Mouse (Mus musculus): ENCODE data around the gene B3gnt2. TPM values are rescaled to one million over a fixed set of nuclear protein-coding genes. Genes with fewer than 3 reads are reported as not detected.

Gene B3gnt2
- polyA plus RNA-seq, 1 experiment from 2014 or later, result 4.8 TPM

- DNase-seq, result no peak
- ATAC-seq (ENCODE audit: low read depth), result peak; percentile 36; the same call in 1 of the 2 replicates
- H3K27me3 ChIP-seq, result no peaks in the 10 kb centered on the region
- H3K9me3 ChIP-seq (replicated peaks), result no peaks in the 10 kb centered on the region
- 19% methylated on average over 8 of the region's 8 CpGs for WGBS (ENCODE audit: insufficient replicate concordance)
- no peaks in the 10 kb centered on the region for H3K36me3 ChIP-seq
- H3K4me2 ChIP-seq, result peak overlapping the region; percentile 45
- peak overlapping the region; percentile 39; the same call in 1 of the 2 replicates for H3K9ac ChIP-seq
- H3K4me3 ChIP-seq (replicated peaks), result no peak overlapping the region
- H3K4me1 ChIP-seq (replicated peaks), result peaks cover 95% of the 10 kb centered on the region
- peak overlapping the region; percentile 83 for H3K27ac ChIP-seq
These were observed 13.6 kb downstream of the B3gnt2 start for GRCm38 (mm10) chr11:22846960-22847731.

GRCm38 (mm10) chr11:22846093-22846835, 14.5 kb downstream of the B3gnt2 start:
- ATAC-seq (ENCODE audit: low read depth), result no peak
- peaks cover 98% of the 10 kb centered on the region for H3K4me1 ChIP-seq (replicated peaks)
- peak overlapping the region; percentile 45 for H3K4me2 ChIP-seq
- H3K27ac ChIP-seq, result peak overlapping the region; percentile 83
- no peak overlapping the region for H3K4me3 ChIP-seq (replicated peaks)
- DNase-seq, result no peak
- no peaks in the 10 kb centered on the region for H3K9me3 ChIP-seq (replicated peaks)
- no peaks in the 10 kb centered on the region for H3K36me3 ChIP-seq
- 20% methylated on average over 6 of the region's 6 CpGs for WGBS (ENCODE audit: insufficient replicate concordance)
- H3K27me3 ChIP-seq, result no peaks in the 10 kb centered on the region
- peak overlapping the region; percentile 39; the same call in 1 of the 2 replicates for H3K9ac ChIP-seq

- Histone ChIP-seq H3K4me2 (peak overlapping the region; percentile 45), H3K9ac (peak overlapping the region; percentile 57), H3K4me3 (replicated peaks) (no peak overlapping the region), H3K9me3 (replicated peaks) (no peaks in the 10 kb centered on the region), H3K36me3 (no peaks in the 10 kb centered on the region), H3K27ac (peak overlapping the region; percentile 83), H3K4me1 (replicated peaks) (peaks cover 96% of the 10 kb centered on the region), H3K27me3 (no peaks in the 10 kb centered on the region)
- ATAC-seq (ENCODE audit: low read depth) (no peak), DNase-seq (no peak)
- 20% methylated on average over 4 of the region's 4 CpGs for WGBS (ENCODE audit: insufficient replicate concordance)
These were observed 15.7 kb downstream of the B3gnt2 start for GRCm38 (mm10) chr11:22844754-22845718.

GRCm38 (mm10) chr11:22839456-22839855, 21.3 kb downstream of the B3gnt2 start:
- 53% methylated on average over 3 of the region's 3 CpGs for WGBS (ENCODE audit: insufficient replicate concordance)
- Histone ChIP-seq H3K27me3 (no peaks in the 10 kb centered on the region), H3K27ac (no peak overlapping the region), H3K4me1 (replicated peaks) (peaks cover 63% of the 10 kb centered on the region), H3K36me3 (peaks cover 15% of the 10 kb centered on the region), H3K9me3 (replicated peaks) (no peaks in the 10 kb centered on the region), H3K9ac (no peak overlapping the region), H3K4me3 (replicated peaks) (no peak overlapping the region), H3K4me2 (no peak overlapping the region)
- DNase-seq (no peak), ATAC-seq (ENCODE audit: low read depth) (no peak)

GRCm38 (mm10) chr11:22838361-22838760, 22.4 kb downstream of the B3gnt2 start:
- no peaks in the 10 kb centered on the region for H3K27me3 ChIP-seq
- no peaks in the 10 kb centered on the region for H3K9me3 ChIP-seq (replicated peaks)
- peaks cover 25% of the 10 kb centered on the region for H3K36me3 ChIP-seq
- H3K9ac ChIP-seq, result no peak overlapping the region
- H3K4me3 ChIP-seq (replicated peaks), result no peak overlapping the region
- whole genome bisulfite sequencing (ENCODE audit: insufficient replicate concordance), result 37% methylated on average over 1 of the region's 1 CpGs
- peaks cover 52% of the 10 kb centered on the region for H3K4me1 ChIP-seq (replicated peaks)
- ATAC-seq (ENCODE audit: low read depth) (no peak), DNase-seq (no peak)
- H3K27ac ChIP-seq, result no peak overlapping the region
- H3K4me2 ChIP-seq, result no peak overlapping the region

- Histone ChIP-seq H3K27me3 (no peaks in the 10 kb centered on the region), H3K4me2 (no peak overlapping the region), H3K4me1 (replicated peaks) (peaks cover 43% of the 10 kb centered on the region), H3K9ac (no peak overlapping the region), H3K4me3 (replicated peaks) (no peak overlapping the region), H3K9me3 (replicated peaks) (no peaks in the 10 kb centered on the region), H3K36me3 (peaks cover 29% of the 10 kb centered on the region), H3K27ac (no peak overlapping the region)
- DNase-seq, result no peak
- ATAC-seq (ENCODE audit: low read depth), result no peak
- WGBS (ENCODE audit: insufficient replicate concordance), result 82% methylated on average over 10 of the region's 10 CpGs
These were observed 24.5 kb downstream of the B3gnt2 start for GRCm38 (mm10) chr11:22836269-22836668.

- Histone ChIP-seq H3K9me3 (replicated peaks) (no peaks in the 10 kb centered on the region), H3K4me3 (replicated peaks) (no peak overlapping the region), H3K27ac (no peak overlapping the region), H3K36me3 (peaks cover 29% of the 10 kb centered on the region), H3K4me1 (replicated peaks) (peaks cover 35% of the 10 kb centered on the region), H3K9ac (no peak overlapping the region), H3K27me3 (no peaks in the 10 kb centered on the region), H3K4me2 (no peak overlapping the region)
- 48% methylated on average over 4 of the region's 4 CpGs for WGBS (ENCODE audit: insufficient replicate concordance)
- DNase-seq, result no peak
- no peak for ATAC-seq (ENCODE audit: low read depth)
These were observed 28.2 kb downstream of the B3gnt2 start for GRCm38 (mm10) chr11:22832600-22832999.

GRCm38 (mm10) chr11:22831916-22832315, 28.8 kb downstream of the B3gnt2 start:
- ATAC-seq (ENCODE audit: low read depth) (no peak), DNase-seq (no peak)
- no peak overlapping the region for H3K4me2 ChIP-seq
- no peaks in the 10 kb centered on the region for H3K27me3 ChIP-seq
- peaks cover 35% of the 10 kb centered on the region for H3K4me1 ChIP-seq (replicated peaks)
- H3K27ac ChIP-seq, result no peak overlapping the region
- WGBS (ENCODE audit: insufficient replicate concordance), result 55% methylated on average over 11 of the region's 11 CpGs
- no peaks in the 10 kb centered on the region for H3K9me3 ChIP-seq (replicated peaks)
- no peak overlapping the region for H3K9ac ChIP-seq
- H3K4me3 ChIP-seq (replicated peaks), result no peak overlapping the region
- peaks cover 29% of the 10 kb centered on the region for H3K36me3 ChIP-seq

- DNase-seq (no peak), ATAC-seq (ENCODE audit: low read depth) (no peak)
- peaks cover 34% of the 10 kb centered on the region for H3K4me1 ChIP-seq (replicated peaks)
- H3K36me3 ChIP-seq, result peaks cover 20% of the 10 kb centered on the region
- no peak overlapping the region for H3K9ac ChIP-seq
- WGBS (ENCODE audit: insufficient replicate concordance), result 75% methylated on average over 6 of the region's 6 CpGs
- H3K4me2 ChIP-seq, result no peak overlapping the region
- H3K27ac ChIP-seq, result no peak overlapping the region
- H3K27me3 ChIP-seq, result no peaks in the 10 kb centered on the region
- no peaks in the 10 kb centered on the region for H3K9me3 ChIP-seq (replicated peaks)
- no peak overlapping the region for H3K4me3 ChIP-seq (replicated peaks)
These were observed 30.1 kb downstream of the B3gnt2 start for GRCm38 (mm10) chr11:22830684-22831083.

GRCm38 (mm10) chr11:22830179-22830611, 30.6 kb downstream of the B3gnt2 start:
- DNase-seq (no peak), ATAC-seq (ENCODE audit: low read depth) (no peak)
- H3K4me2 ChIP-seq, result no peak overlapping the region
- H3K9me3 ChIP-seq (replicated peaks), result no peaks in the 10 kb centered on the region
- H3K4me1 ChIP-seq (replicated peaks), result peaks cover 31% of the 10 kb centered on the region
- H3K4me3 ChIP-seq (replicated peaks), result no peak overlapping the region
- H3K27ac ChIP-seq, result no peak overlapping the region
- no peaks in the 10 kb centered on the region for H3K27me3 ChIP-seq
- H3K9ac ChIP-seq, result no peak overlapping the region
- H3K36me3 ChIP-seq, result peaks cover 16% of the 10 kb centered on the region
- 63% methylated on average over 5 of the region's 5 CpGs for WGBS (ENCODE audit: insufficient replicate concordance)
